Mouse (Mus musculus) CH12.LX (cell line): Measurements from ENCODE around the gene Gm20388. TPM values are rescaled to one million over a fixed set of nuclear protein-coding genes. Genes with fewer than 3 reads are reported as not detected.

ENCODE experiments used
- DNase-seq: peaks from one replicate; pipeline ENCODE4 v3.0.0-alpha.2; 2013; ENCODE audit errors: extremely low read depth
- H3K27ac ChIP-seq: 2 replicates; pipeline ENCODE4 v1.5.1; 2012; ENCODE audit warnings: low read depth, mild to moderate bottlenecking, control low read depth, moderate library complexity; ENCODE audit not compliant: insufficient read depth
- H3K27me3 ChIP-seq: replicated peaks from 2 replicates; pipeline ENCODE3; 2012; ENCODE audit warnings: inconsistent platforms
- H3K36me3 ChIP-seq, 2 experiments: replicated peaks in 1 of 2; 2 replicates each; pipeline versions ENCODE3 to v1.6.1; 2012; ENCODE audit warnings: inconsistent platforms in 1 of 2, low read length in 1 of 2, mild to moderate bottlenecking in 1 of 2, mixed read lengths in 1 of 2, moderate library complexity in 1 of 2; ENCODE audit not compliant: control insufficient read depth in 1 of 2, insufficient read depth in 1 of 2
- H3K4me1 ChIP-seq, 2 experiments: 2 replicates each; pipeline ENCODE4 v1.6.1; 2012; ENCODE audit warnings: inconsistent platforms in 1 of 2, moderate library complexity in 1 of 2; ENCODE audit not compliant: insufficient read depth in 2 of 2, control insufficient read depth in 1 of 2
- H3K4me2 ChIP-seq: 2 replicates; pipeline ENCODE4 v1.6.1; 2012; ENCODE audit warnings: low read depth, mild to moderate bottlenecking, control low read depth; ENCODE audit not compliant: poor library complexity, insufficient read depth, severe bottlenecking
- H3K4me3 ChIP-seq, 3 experiments: fragments of 150-350 bp in 1 of 3; sonication (generic) in 1 of 3; replicated peaks in 1 of 3; 2 replicates each; pipeline versions ENCODE3 to v1.5.1; 2011 to 2012; ENCODE audit warnings: low read depth in 2 of 3, low read length in 2 of 3, mild to moderate bottlenecking in 2 of 3, moderate library complexity in 2 of 3, control low read depth in 1 of 3, improper control_type of control experiment in 1 of 3, inconsistent platforms in 1 of 3, mixed read lengths in 1 of 3; ENCODE audit not compliant: poor library complexity in 1 of 3
- H3K79me2 ChIP-seq: replicated peaks from 2 replicates; pipeline ENCODE4 v1.6.1; 2012; ENCODE audit warnings: mild to moderate bottlenecking, moderate library complexity; ENCODE audit not compliant: control insufficient read depth, poor library complexity, insufficient read depth, severe bottlenecking; ENCODE audit errors: extremely low read depth
- H3K9ac ChIP-seq: 2 replicates; pipeline ENCODE4 v1.6.1; 2012; ENCODE audit warnings: low read depth, mild to moderate bottlenecking, control low read depth, moderate library complexity; ENCODE audit not compliant: insufficient read depth
- H3K9me3 ChIP-seq: replicated peaks from 2 replicates; pipeline ENCODE3; 2012; ENCODE audit warnings: low read length, inconsistent platforms, mixed read lengths
- BHLHE40 ChIP-seq: IDR thresholded peaks from 2 replicates; pipeline ENCODE4 v1.6.1; 2011; ENCODE audit warnings: mild to moderate bottlenecking, low read depth, low read length, improper control_type of control experiment
- CHD1 ChIP-seq: IDR thresholded peaks from 2 replicates; pipeline ENCODE4 v1.6.1; 2012; ENCODE audit warnings: low read depth, low read length, improper control_type of control experiment, inconsistent platforms
- CTCF ChIP-seq, 2 experiments: IDR thresholded peaks in 1 of 2; conservative IDR thresholded peaks in 1 of 2; 2 replicates each; pipeline ENCODE4 v1.5.1; 2011 to 2012; ENCODE audit warnings: low read depth in 2 of 2, low read length in 2 of 2, improper control_type of control experiment in 1 of 2, inconsistent platforms in 1 of 2, mild to moderate bottlenecking in 1 of 2, moderate library complexity in 1 of 2
- E2F4 ChIP-seq: IDR thresholded peaks from 2 replicates; pipeline ENCODE4 v1.6.1; 2011; ENCODE audit warnings: low read depth, low read length, improper control_type of control experiment; ENCODE audit not compliant: insufficient replicate concordance
- EP300 ChIP-seq: IDR thresholded peaks from 2 replicates; pipeline ENCODE4 v1.6.1; 2011; ENCODE audit warnings: low read length, improper control_type of control experiment
- IRF4 ChIP-seq: IDR thresholded peaks from 2 replicates; pipeline ENCODE4 v1.6.1; 2014; ENCODE audit warnings: low read depth, mild to moderate bottlenecking, inconsistent platforms, low read length, improper control_type of control experiment
- JUN ChIP-seq: IDR thresholded peaks from 2 replicates; pipeline ENCODE4 v1.6.1; 2011; ENCODE audit warnings: low read depth, mild to moderate bottlenecking, low read length, improper control_type of control experiment, moderate library complexity; ENCODE audit not compliant: insufficient read depth
- MAFK ChIP-seq: IDR thresholded peaks from 2 replicates; pipeline ENCODE4 v1.6.1; 2011; ENCODE audit warnings: low read length, improper control_type of control experiment; ENCODE audit not compliant: insufficient replicate concordance
- MAX ChIP-seq: IDR thresholded peaks from 2 replicates; pipeline ENCODE4 v1.6.1; 2011; ENCODE audit warnings: low read length, improper control_type of control experiment
- MAZ ChIP-seq: IDR thresholded peaks from 2 replicates; pipeline ENCODE4 v1.6.1; 2012; ENCODE audit warnings: low read depth, mild to moderate bottlenecking, inconsistent platforms, low read length, improper control_type of control experiment, moderate library complexity
- MXI1 ChIP-seq: IDR thresholded peaks from 2 replicates; pipeline ENCODE4 v1.6.1; 2011; ENCODE audit warnings: mild to moderate bottlenecking, low read depth, low read length, improper control_type of control experiment
- POLR2A ChIP-seq: IDR thresholded peaks from 2 replicates; pipeline ENCODE4 v1.6.1; 2011; ENCODE audit warnings: low read depth, mild to moderate bottlenecking, improper control_type of control experiment, low read length
- RAD21 ChIP-seq: IDR thresholded peaks from 2 replicates; pipeline ENCODE4 v1.6.1; 2011; ENCODE audit warnings: low read depth, mild to moderate bottlenecking, low read length, improper control_type of control experiment, moderate library complexity
- SMC3 ChIP-seq: IDR thresholded peaks from 2 replicates; pipeline ENCODE4 v1.6.1; 2011; ENCODE audit warnings: low read depth, low read length, improper control_type of control experiment
- TCF12 ChIP-seq: IDR thresholded peaks from 2 replicates; pipeline ENCODE4 v1.6.1; 2014; ENCODE audit warnings: low read depth, mild to moderate bottlenecking, inconsistent platforms, low read length, improper control_type of control experiment
- USF1 ChIP-seq: IDR thresholded peaks from 2 replicates; pipeline ENCODE4 v1.6.1; 2014; ENCODE audit warnings: low read depth, mild to moderate bottlenecking, inconsistent platforms, low read length, improper control_type of control experiment
- ZKSCAN1 ChIP-seq: IDR thresholded peaks from 2 replicates; pipeline ENCODE4 v1.6.1; 2012; ENCODE audit warnings: low read depth, inconsistent platforms, low read length, improper control_type of control experiment, borderline replicate concordance
- ZMIZ1 ChIP-seq: IDR thresholded peaks from 2 replicates; pipeline ENCODE4 v1.6.1; 2012; ENCODE audit warnings: low read depth, mild to moderate bottlenecking, inconsistent platforms, low read length, improper control_type of control experiment
- dilution Hi-C: fragments of 300-500 bp; cut with MboI; formaldehyde crosslinking; loops from 2 replicates; pipeline ENCODE4 v1.14.3; 2020; ENCODE audit warnings: low sequenced_read_pairs; ENCODE audit not compliant: extremely low pct_unique_long_range_greater_than_20kb, extremely low pct_ligation_motif_present
- in situ Hi-C: fragments of 300-500 bp; cut with MboI; formaldehyde crosslinking; loops from 3 replicates; pipeline ENCODE4 v1.14.3; 2019; ENCODE audit warnings: low sequenced_read_pairs, low pct_ligation_motif_present, low pct_unique_long_range_greater_than_20kb, mixed read lengths
- polyA plus RNA-seq: library from polyadenylated mRNA; unstranded; fragments of >175 nt; gene quantifications from 2 replicates; pipeline ENCODE4 v1.2.1, GENCODE M21; 2012; ENCODE audit warnings: low read depth; ENCODE audit not compliant: insufficient read length
- total RNA-seq, 2 experiments: library from RNA; depleted of rRNA; stranded (reverse); fragments of 300-350 nt in 1 of 2; fragments of >200 nt in 1 of 2; gene quantifications; 2 replicates each; pipeline ENCODE4 v1.2.3; 2012 to 2014

Gm20388 gene
- total and polyA plus RNA-seq, 3 experiments: 14.8 to 26.3 (median 22.2) TPM

- peaks cover 75% of the 10 kb centered on the region for H3K27me3 ChIP-seq
- H3K79me2 ChIP-seq: no peaks in the 10 kb centered on the region
- H3K4me3 ChIP-seq: no peak overlapping the region
- dilution Hi-C loops (no loop called here), in situ Hi-C loops (no loop called here)
- no peak overlapping the region for H3K4me2 ChIP-seq
- H3K9me3 ChIP-seq: no peaks in the 10 kb centered on the region
- no peaks in the 10 kb centered on the region for H3K36me3 ChIP-seq
- H3K4me1 ChIP-seq: no peaks in the 10 kb centered on the region
- peak; percentile 24 for DNase-seq
- TF ChIP-seq E2F4: no peak
- no peak for TF ChIP-seq MAFK
- TF ChIP-seq CHD1: no peak
- TF ChIP-seq MXI1: no peak
- peak; percentile 29 for TF ChIP-seq RAD21
- peak; percentile 56 for TF ChIP-seq SMC3
- TF ChIP-seq TCF12: no peak
- no peak for TF ChIP-seq EP300
- TF ChIP-seq BHLHE40: no peak
- TF ChIP-seq MAZ: no peak
- TF ChIP-seq ZMIZ1: no peak
- no peak for TF ChIP-seq IRF4
- peak; percentile 35 to 68; a peak in 3 of 4 replicates for TF ChIP-seq CTCF (conservative IDR thresholded peaks at IDR 0.05 in 1 of 2, IDR thresholded peaks at IDR 0.05 in 1 of 2; ENCODE audit: low read depth in 2 of 2, low read length in 2 of 2)
- H3K9ac ChIP-seq: no peak overlapping the region
- H3K27ac ChIP-seq: no peak overlapping the region
These were observed 1318.3 kb downstream of the Gm20388 start for GRCm38 (mm10) chr8:121228892-121229291.

GRCm38 (mm10) chr8:121229550-121229949 lies 1318.9 kb downstream of the Gm20388 start:
- H3K4me3 ChIP-seq: no peak overlapping the region
- no peak for DNase-seq
- H3K4me2 ChIP-seq: no peak overlapping the region
- H3K27me3 ChIP-seq: peaks cover 73% of the 10 kb centered on the region
- no peaks in the 10 kb centered on the region for H3K36me3 ChIP-seq
- in situ Hi-C loops (no loop called here), dilution Hi-C loops (no loop called here)
- no peaks in the 10 kb centered on the region for H3K9me3 ChIP-seq
- H3K4me1 ChIP-seq: no peaks in the 10 kb centered on the region
- no peak overlapping the region for H3K27ac ChIP-seq
- no peak overlapping the region for H3K9ac ChIP-seq
- H3K79me2 ChIP-seq: no peaks in the 10 kb centered on the region
- no peak for TF ChIP-seq MAX
- TF ChIP-seq MXI1: no peak
- no peak for TF ChIP-seq MAZ
- no peak for TF ChIP-seq TCF12
- no peak for TF ChIP-seq USF1
- TF ChIP-seq POLR2A: no peak
- TF ChIP-seq ZKSCAN1: no peak
- no peak for TF ChIP-seq BHLHE40
- no peak for TF ChIP-seq E2F4
- TF ChIP-seq JUN: no peak
- TF ChIP-seq, all 38 proteins: peak for 0
